Mouse (Mus musculus) fibroblast of lung, adult 2 months (primary cell): Measurements from ENCODE around the gene Primpol.

Experiments used
- DNase-seq: peaks from one replicate; pipeline ENCODE4 v3.0.0-alpha.2; 2011; ENCODE audit warnings: low read depth

Primpol gene

GRCm38 (mm10) chr8:46616879-46617689 is at the start of gene Primpol, which contains the start of gene Casp3:
Gene Primpol (minus strand): TSS chr8:46617212.
Gene Casp3 (plus strand): TSS chr8:46617291.
- DNase-seq: peak; percentile 86

GRCm38 (mm10) chr8:46655919-46656318 is 38.9 kb upstream of the Primpol start:
- no peak for DNase-seq

DNA sequence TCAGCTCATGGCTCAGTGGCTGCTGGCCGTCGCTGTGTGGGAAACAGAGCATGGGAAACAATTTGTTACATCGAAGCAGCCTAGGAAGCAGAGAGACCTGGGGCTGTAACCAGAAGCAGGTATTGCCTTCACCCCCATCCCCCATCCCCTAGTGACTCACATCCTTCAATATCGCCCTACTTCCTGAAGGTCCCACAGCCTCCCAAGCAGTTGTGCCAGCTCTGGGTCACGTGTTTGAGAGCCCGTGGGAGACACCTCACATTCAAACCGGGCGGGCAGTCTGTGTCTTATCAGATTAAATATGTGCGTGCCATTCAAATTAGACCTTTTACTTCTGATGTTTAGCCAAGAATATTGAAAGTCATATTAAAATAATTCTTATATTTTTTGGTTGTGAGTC is 34.9 kb upstream of the Primpol start:
- DNase-seq: no peak

GRCm38 (mm10) chr8:46648421-46648820 is 31.4 kb upstream of the Primpol start:
- no peak for DNase-seq

- DNase-seq: no peak
These were observed 24.3 kb upstream of the Primpol start for GRCm38 (mm10) chr8:46641272-46641671.

GRCm38 (mm10) chr8:46639852-46640251 is 22.8 kb upstream of the Primpol start:
- no peak for DNase-seq

- peak; percentile 67 for DNase-seq
These were observed 22.1 kb upstream of the Primpol start for GRCm38 (mm10) chr8:46639010-46639571.

DNA sequence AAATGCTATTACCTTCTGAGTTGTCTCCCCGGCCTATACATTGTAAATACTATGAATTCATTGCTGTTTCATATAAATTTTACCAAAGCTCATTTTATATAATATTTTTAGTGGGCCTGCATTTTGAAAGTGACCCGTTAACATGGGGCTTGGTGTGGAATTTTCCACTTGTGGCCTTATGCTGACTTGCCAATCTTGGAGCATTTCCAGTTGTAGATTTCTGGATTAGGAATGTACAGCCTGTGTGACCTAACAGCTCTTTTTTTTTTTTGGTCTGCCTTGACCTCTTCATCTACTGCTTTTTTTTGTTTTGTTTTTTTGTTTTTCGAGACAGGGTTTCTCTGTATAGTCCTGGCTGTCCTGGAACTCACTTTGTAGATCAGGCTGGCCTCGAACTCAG is 13.9 kb upstream of the Primpol start:
- DNase-seq: no peak

DNA sequence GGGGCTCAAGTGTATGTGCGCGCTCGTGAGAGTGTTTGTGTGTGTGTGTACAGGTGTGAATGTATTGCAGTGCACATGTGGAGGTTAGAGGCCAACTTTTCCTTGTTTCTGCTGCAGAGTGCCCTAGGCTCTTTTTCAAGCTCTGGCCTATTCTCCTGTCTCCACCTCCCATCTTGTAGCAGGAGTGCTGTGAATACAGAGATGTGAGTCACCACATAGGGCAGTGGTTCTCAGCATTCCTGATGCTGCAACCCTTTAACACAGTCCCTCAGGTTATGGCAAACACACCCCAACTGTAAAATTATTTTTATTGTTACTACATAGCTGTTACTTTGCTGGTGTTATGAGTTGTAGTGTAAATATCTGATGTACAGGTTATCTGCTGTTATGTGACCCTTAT is 13.4 kb upstream of the Primpol start:
- no peak for DNase-seq

DNA sequence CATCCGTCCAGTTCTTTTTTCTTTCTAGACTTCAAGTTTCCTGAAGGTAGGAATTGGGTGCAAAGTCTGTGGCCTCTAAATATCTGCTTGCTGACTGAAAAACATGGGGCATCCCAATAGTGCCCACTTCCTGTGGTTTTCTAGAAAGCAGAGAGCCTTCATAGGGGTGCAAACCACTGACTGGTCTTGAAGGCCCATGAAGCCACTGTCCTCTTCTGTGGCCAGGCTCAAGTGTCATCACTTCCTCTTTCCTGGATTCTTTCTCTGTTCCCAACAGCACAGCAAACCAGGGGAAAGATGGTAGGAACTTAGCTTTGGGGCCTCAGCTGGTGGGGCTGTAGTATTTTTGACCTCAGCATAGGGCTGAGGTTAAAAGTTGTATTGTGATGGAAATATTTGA is 11.6 kb upstream of the Primpol start:
- no peak for DNase-seq

- no peak for DNase-seq
These were observed 10.9 kb upstream of the Primpol start for GRCm38 (mm10) chr8:46627881-46628280.

DNA sequence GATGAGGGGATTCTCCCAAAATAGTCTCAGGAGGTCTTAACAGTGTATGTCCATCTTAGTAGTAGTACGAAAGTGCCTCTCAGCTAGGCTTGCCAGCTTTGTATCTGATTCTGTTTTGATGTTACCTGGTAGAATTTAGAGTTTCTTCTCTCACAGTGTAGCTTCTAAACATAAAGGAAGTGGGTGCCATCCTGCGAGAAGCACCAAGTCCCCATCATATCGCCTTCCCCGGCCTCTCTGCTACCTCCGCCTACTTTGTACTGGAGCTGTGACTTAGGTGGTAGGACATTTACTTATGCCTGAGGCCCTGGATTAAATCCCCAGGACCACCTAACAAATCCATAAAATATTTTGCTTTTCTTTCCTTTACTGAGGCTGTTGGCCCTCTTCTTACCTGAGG is 9.6 kb upstream of the Primpol start:
- DNase-seq: no peak

- DNase-seq: no peak
These were observed 8.2 kb upstream of the Primpol start for GRCm38 (mm10) chr8:46625166-46625565.

DNA sequence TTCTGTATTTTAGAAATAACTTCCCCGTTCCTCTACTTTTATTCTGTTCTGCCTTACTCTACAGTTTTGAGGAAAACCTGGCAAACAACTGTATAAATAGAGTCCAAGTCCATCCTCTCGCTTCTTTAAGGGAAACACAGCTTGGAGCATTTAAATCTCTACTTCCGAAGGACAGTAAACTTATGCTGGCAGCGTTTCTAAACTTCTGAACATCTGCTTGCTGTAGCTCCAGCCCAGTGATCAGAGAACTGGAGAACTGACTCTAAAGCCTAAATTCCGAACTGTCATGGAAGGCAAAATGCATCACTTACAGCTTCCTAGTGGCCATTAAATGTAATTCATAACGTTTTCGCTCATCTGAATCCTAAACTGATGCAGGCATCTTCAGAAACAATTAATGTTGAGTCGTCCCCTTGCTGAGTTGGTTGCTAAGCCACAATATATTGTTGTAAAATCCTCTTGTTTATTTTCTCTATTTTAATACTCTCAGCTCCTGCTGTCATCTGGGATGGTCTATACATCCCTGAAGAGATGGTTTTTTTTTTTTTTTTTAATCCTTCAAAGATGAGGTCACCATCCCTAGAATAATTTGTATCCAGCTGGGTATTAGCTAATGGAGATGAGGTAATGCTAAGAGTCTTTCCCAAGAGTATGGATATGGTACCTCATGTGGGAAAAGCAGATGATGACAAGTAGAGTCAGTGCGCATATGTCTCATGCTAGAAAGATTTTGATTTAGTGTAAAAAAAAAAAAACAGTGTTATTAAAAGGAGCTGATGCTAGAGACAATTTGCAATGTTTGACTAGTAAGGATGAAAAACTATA is 5.6 kb upstream of the Primpol start:
- no peak for DNase-seq

DNA sequence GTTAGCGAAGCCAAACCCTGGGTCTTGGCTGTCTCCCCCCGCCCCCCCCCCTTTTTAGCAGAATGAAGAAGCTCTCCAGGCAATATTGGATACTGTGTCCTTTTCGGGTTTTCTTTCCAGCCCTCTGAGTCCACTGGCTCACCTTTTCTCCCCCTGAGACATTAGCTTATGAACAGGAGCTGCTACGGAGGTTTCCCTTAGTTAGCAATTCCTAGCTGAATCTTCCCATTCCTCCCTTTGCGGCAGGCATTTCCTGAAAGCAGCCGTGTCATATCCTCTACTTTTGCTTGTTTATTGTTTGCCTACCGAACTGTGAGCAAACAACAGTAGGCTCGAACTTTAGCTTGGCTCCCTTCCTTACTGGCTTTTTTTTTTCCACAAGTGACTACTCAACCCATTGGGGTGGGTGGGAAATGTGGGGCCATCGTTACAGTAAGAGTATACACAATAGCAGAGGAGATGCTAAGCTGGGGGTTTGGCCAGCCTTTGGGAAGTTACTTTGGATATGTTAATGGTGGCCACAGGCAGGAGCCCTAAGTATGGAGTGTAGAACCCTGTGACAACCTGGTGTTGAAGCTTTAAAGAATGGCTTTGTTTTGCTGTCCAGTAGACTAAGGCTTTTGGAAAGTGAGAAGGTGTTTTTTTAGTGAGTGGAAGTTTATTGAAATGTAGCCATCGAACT is 1.8 kb upstream of the Primpol start:
- DNase-seq: no peak

DNA sequence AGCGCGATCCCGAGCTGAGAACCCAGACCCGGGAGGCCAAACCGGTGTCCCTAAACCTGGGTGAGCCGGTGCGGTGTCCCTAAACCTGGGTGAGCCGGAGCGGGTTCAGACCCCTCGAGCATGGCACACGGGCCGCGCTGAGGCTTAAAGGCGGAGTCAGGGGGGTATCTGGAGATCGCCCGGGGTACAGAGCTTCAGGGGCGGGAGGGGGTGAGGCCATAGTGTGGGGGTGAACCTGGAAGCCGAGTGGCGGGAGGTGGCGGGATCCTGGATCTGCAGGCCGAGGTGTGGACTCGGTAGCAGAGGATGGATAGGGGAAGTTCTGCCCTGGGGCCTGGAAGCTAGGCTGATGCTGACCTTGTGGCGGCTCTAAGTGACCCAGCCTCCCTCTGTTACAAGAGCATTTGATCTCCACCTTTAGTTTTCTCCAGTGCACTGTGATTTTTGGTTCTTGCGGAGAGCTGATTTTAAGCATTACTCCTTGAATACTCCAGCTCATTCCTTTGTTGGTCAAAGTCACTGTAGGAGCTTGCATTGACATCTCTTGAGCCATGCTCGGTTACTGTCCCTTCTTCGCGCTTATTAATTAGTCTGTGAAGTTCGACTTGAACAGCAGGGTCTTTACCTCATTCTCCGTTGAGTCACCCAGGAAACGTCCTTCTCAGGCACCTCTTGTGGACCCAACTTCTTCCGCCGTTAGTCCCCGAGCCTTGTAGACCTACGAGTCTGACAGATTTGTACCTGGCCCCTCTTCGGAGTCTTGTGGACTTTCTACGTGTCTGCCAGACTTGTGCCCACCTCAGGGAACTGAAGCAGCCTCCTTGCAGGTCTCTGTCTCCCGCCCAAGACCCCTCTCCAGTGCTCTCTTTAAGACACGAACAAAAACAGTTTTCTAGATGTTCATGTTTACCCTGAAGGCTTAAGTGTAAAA is 943 bp upstream of the Primpol start:
- DNase-seq: no peak

DNA sequence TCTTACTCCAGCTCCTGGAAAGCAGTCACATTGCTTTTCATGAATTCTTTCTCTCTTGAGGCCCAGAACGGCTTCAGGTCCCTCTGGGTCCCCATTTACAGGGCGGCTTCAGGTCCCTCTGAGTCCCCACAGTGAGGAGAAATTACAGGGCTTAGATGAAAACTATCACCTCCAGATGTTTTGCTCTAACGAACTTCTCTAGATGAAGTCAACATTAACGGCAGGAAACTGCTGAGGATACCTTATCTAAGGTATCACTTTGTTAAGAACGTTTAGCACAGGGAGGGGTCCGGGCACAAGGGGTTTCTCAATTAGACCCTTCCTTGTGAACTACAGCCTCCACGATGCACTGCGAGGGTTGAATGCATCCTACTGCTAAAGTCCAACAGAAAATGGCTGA is 1.1 kb downstream of the Primpol start:
- DNase-seq: no peak

- DNase-seq: peak; percentile 90
These were observed 3.6 kb downstream of the Primpol start for GRCm38 (mm10) chr8:46613377-46613776.

GRCm38 (mm10) chr8:46612913-46613312 is 4.1 kb downstream of the Primpol start:
- no peak for DNase-seq

- DNase-seq: no peak
These were observed 5.5 kb downstream of the Primpol start for GRCm38 (mm10) chr8:46611557-46611956.

GRCm38 (mm10) chr8:46606930-46607329 is 10.1 kb downstream of the Primpol start:
- DNase-seq: no peak
